Mouse (Mus musculus) megakaryocyte, adult 5-6 weeks (primary cell): ENCODE data around the gene Ylpm1. TPM values are rescaled to one million over a fixed set of nuclear protein-coding genes. Genes with fewer than 3 reads are reported as not detected.

Source experiments
- ATAC-seq: 2 replicates; pipeline ENCODE4 v1.8.0; 2016; ENCODE audit warnings: mild to moderate bottlenecking, inconsistent platforms; ENCODE audit not compliant: poor library complexity, severe bottlenecking
- total RNA-seq, 2 experiments: library from RNA; stranded (forward) in 1 of 2; stranded (reverse) in 1 of 2; fragments of 153-499, 151-499 nt in 1 of 2; fragments of 221-1000, 200-1000 nt in 1 of 2; gene quantifications; 2 replicates each; pipeline versions ENCODE4 v1.2.3 to v1.2.4; 2015 to 2017

Gene Ylpm1
- total RNA-seq (2015) (40.5 and 44.3 TPM in 2 replicates), total RNA-seq (2017) (31.0 and 35.2 TPM in 2 replicates)

GRCm38 (mm10) chr12:84996083-84996496 is at the start of gene Ylpm1:
Gene Ylpm1, plus strand, starts transcription at chr12:84996321.
- peak; percentile 99 for ATAC-seq

DNA sequence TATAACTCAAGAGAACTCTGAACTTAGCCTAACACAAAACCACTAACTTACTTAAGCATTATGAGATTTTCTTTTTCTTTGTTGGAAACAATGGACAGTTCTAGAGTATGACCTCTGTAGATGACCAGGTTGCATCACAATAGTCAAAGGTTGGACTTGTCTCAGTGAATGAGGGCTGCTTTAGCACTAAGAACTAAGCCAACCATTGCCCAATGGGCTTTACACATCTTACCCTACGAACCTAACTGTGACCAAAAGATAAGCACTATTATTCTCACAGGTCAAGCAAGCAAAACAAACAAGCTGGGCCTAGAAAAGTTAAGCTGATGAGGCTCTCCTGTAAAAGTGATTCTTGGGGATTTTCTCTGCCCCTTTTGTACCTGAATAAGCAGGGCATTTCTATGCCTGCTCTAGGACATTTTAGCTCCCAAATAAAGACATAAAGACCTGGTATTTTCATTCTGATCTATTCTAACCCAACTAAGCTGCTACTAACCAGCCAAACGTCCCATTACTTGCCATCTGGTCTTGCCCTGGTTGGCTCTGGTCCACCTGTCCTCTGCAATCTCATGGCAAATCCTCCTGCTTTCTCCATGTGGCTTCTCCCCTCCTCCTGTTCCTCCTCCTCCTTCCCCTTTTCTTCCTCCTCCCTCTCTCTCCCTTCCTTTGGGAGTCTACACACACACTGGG is 48.1 kb upstream of the Ylpm1 start:
- ATAC-seq = no peak

DNA sequence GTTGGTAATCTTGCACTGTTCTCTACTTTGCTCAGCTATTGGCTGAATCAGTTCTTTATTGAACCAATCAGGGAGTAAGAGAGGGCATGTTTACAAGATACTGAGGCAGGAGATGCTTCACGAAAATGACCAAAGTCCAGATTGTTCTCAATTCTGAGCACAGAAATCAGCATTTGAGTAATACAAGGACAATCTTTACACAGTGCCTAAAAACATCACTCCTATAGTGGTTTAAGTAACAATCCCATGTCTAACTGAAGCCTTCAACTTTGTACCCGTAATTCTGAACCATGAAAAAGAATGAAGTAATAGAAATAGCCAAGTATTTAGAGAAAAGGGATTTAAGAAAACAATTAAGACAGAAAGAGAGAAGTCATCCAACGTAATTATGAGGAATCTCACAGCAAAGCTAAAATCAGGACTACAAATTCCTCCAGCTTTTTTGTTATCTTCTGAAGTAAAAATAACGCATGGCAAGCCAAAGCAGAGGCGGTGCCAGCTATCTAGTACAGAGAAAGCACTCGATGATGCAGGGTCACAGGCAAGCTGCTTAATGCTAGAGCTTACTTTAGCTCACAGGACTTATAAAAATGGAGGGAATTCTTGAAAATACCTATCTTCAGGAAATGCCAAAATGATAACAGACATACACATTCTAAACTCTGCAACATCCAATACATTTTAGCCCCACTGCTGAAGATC is 47.4 kb upstream of the Ylpm1 start:
- no peak for ATAC-seq

DNA sequence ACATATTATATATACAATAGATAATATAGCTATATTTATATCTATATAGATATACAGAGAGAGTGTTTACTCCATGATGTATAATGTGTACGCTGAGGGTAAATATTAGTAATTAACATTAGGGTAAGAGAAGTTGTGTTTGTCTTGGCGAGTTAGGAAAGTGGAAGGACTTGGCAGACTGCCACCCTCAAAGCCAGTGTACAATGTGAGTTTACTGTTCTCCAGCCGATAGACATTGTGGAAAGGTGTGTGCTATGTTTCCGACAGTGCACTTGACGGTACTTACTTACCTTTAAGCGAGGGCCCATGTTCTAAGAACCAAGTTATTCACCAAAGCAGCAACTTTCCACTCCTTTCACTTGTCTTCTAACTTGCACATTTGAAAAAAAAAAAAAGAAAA is 45.4 kb upstream of the Ylpm1 start:
- ATAC-seq = no peak

GRCm38 (mm10) chr12:84951531-84951930 is 44.6 kb upstream of the Ylpm1 start:
- ATAC-seq = no peak

- no peak for ATAC-seq
Measured at GRCm38 (mm10) chr12:84952351-84952750, 43.8 kb upstream of the Ylpm1 start.

DNA sequence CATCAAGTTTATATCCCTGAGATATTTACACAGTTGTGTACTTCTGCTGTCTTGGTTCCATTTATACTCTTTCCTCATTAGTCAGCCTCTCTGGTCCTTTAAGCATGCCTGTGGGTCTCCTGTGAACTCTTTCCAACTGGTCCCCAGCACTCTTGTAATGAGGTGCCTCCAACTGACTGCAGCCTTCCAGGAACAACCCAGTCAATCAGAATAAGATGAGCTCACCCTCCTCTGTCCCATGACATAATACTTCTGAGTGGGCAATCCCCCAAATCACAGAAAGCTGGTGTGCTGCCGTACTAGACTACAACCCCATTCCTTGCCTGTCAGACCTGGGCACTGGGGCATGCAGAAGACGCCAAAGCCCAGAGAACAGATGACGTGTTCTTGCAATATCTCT is 39.8 kb upstream of the Ylpm1 start:
- no peak for ATAC-seq

DNA sequence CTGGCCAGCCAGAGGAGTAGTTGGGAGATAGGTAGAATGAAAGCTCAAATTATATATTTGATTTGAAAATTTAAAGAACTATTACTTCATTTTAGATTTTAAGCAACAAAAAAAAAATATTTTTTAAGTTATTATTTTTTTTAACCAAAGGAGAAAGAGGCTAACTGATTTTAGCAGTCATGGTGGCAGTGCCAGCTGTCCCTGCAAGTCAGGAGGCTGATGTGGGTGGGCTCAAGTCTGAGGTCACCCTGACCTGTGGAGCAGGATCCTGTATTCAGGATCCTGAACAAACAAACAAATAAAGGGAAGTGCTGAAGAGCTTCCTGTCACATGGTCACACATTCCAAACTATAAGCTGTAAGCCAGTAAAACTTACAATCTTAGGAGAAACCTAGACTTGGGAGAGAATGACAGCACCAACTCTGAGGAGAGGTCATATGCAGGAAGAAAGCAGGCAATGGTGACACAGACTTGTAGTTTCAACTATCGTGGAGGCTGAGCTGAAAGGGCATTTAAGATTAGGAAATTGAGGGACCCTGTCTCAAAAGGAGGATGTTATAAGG is 37.2 kb upstream of the Ylpm1 start:
- no peak for ATAC-seq

DNA sequence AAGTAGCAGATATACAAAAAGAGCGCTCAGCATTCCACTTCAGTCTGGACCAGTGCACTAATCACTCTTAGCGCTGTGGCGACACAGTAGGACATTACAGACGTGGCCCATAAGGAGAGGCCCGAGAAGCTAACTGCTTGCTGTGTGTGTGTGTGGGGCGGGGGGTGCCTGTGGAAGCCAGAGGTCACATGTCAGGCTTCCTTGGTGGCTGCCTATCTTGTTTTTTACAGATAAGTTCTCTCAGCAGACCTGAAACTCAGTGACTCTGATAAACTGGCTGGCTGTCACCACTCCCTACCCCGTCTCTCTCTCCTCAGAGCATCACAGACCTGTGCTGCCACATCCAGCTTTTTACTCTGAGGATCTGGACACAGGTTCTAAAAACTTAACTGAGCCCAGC is 33.5 kb upstream of the Ylpm1 start:
- peak; percentile 24; the same call in 1 of the 2 replicates for ATAC-seq

GRCm38 (mm10) chr12:84968831-84969655 is 27.1 kb upstream of the Ylpm1 start:
- ATAC-seq = peak; percentile 66

GRCm38 (mm10) chr12:84969656-84970427 is 26.3 kb upstream of the Ylpm1 start:
- ATAC-seq = peak; percentile 19; the same call in 1 of the 2 replicates

DNA sequence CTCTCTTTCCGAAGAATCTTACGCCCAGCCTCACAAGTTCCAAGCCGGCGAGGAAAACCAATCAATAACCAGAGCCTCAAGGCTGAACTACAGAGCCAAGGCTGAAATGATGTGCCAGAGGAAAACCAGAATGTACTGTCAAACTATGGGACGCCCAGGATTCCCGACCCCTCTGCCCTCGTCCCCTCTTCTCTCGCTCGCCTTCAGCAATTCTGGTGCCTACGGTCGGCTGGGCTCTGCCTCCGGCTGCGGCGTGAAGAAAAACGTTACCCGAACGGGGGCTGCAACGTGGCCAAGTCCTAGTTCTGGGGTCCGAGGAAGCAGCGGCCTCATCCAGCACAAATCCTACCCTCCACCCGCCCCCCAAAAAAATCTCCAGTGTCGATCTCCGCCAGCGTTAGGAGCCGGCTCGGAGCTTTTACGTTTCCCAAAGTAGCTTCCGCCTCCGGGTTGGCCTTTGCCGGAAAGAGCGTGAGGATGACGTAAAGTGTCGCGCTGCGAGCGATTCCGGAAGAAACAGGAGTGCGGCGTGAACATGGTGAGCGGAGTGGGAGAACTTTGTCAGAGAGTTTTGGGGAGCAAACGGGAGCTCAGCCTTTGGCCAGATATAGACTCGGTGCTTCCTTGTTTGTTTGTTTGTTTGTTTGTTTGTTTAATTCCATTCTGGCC is 25.6 kb upstream of the Ylpm1 start, which contains the start of the genes Fcf1 and Arel1:
Gene Fcf1, plus strand, starts transcription at position 470 of the 669 bp plus-strand sequence.
Gene Arel1, minus strand, starts transcription at position 473 of the 669 bp plus-strand sequence.
- ATAC-seq = peak; percentile 95

DNA sequence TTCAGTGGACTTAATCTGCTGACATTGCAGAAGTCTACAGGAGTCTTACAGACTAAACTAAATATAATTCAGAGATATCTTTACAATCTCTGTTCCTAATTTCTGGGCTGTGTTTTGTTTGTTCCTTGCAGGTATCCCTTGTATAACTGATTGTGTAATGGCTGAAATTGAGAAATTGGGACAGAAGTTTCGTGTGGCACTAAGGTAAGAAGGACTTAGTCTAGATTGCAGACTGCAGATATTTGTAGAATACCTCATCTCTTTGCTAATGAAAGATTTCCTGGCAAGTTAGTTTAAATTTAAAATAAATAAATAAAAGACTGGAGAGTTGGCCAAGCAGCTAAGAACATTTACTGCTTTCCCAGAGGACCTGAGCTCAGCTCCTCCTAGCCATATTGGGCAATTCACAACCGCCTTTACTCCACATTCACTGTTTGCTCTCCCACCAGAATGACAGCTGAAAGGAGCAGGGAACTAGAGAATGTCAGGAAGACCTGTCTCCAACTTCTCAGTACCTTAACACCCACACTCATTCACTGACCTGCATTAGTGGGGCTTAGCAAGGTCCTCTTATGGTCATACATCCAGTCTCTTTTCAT is 16.8 kb upstream of the Ylpm1 start:
- ATAC-seq = no peak

DNA sequence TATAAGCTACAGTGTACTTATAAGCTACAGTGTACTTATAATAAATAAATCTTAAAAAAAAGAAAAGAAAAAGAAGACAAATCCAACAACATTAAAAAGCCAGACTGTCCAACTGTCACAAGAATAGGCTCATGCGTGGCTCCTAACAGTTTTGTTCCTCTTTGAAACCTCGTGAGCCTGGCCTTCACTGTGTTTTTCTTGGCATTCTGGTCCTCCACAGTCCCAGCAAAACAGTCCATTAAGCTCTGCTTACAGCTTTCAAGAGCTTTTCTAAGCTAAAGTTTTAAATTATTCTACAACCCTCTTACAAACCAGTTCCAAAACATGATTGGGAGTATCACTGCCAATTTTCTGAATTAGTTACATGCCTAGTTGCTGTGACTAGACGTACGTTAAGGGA is 6.7 kb upstream of the Ylpm1 start:
- no peak for ATAC-seq

- no peak for ATAC-seq
Measured at GRCm38 (mm10) chr12:84995112-84995761, 884 bp upstream of the Ylpm1 start.

- ATAC-seq = peak; percentile 31; the same call in 1 of the 2 replicates
Measured at GRCm38 (mm10) chr12:84996501-84997398, 629 bp downstream of the Ylpm1 start.

- no peak for ATAC-seq
Measured at GRCm38 (mm10) chr12:84999053-84999452, 2.9 kb downstream of the Ylpm1 start.

DNA sequence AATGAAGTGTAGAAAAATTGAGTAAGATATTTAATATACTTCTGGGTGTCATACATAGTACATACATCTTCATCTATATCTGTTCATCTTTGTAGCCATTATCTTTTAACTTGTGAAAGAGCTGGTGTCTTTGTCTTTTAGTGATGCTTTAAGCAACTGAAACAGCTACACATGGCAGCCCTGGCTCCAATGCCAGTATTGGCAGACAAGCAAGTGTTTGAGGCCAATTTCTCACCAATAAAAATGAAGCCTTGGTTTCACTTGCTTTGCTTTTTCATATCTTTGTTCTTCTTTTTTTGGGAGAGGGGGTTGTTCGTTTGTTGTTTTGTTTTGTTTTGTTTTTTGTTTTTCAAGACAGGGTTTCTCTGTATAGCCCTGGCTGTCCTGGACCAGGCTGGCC is 10.1 kb downstream of the Ylpm1 start:
- no peak for ATAC-seq
